Mouse (Mus musculus) megakaryocyte, embryonic 14.5 days (primary cell): ENCODE measurements around the gene Tead2. TPM values are rescaled to one million over a fixed set of nuclear protein-coding genes. Genes with fewer than 3 reads are reported as not detected.
A peak's percentile ranks its signal among the peaks of the same experiment; 100 is the strongest.

Experiments used
- H3K27me3 ChIP-seq: replicated peaks from 2 replicates; pipeline ENCODE3; 2012; ENCODE audit warnings: inconsistent platforms
- H3K36me3 ChIP-seq: replicated peaks from 2 replicates; pipeline ENCODE3; 2012; ENCODE audit warnings: low read length, inconsistent platforms, mixed read lengths
- H3K4me1 ChIP-seq: 2 replicates; pipeline ENCODE4 v1.6.1; 2012; ENCODE audit warnings: inconsistent platforms
- H3K4me3 ChIP-seq: replicated peaks from 2 replicates; pipeline ENCODE3; 2012; ENCODE audit warnings: moderate library complexity, mild to moderate bottlenecking, inconsistent platforms
- H3K9me3 ChIP-seq: 2 replicates; pipeline ENCODE4 v1.6.1; 2012; ENCODE audit warnings: inconsistent platforms
- FLI1 ChIP-seq: IDR thresholded peaks from 2 replicates; pipeline ENCODE4 v1.6.1; 2012; ENCODE audit warnings: low read length, inconsistent platforms, mixed read lengths
- GATA1 ChIP-seq: IDR thresholded peaks from 3 replicates; pipeline ENCODE4 v1.6.1; 2012; ENCODE audit warnings: mixed read lengths, low read length, inconsistent platforms, borderline replicate concordance
- polyA plus RNA-seq: library from polyadenylated mRNA; stranded (reverse); fragments of >175 nt; gene quantifications from 2 replicates; pipeline ENCODE4 v1.2.3, GENCODE M21; 2012; ENCODE audit warnings: low replicate concordance; ENCODE audit not compliant: insufficient read depth

Tead2 gene
- polyA plus RNA-seq, 1 experiment = not detected

DNA sequence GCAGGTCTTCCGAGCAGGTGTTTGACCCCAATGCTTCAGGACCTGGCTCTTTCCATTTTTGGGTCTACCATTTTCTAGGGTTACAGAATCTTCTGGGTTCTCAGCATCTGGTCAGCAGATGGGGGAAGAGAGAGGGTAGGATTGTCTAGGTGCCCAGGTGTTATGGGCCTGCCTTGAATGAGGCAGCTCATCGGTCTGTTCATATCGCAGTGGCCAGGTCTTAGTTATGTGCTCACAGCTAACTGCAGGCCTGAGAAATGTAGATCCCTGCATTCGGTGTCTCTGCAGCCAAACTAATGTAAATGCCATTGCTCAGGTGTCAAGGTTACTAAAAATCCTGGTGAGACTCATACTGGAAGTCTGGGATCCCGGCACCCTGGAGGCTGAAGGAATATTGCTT lies 10.9 kb downstream of the Tead2 start:
- TF ChIP-seq FLI1 (no peak), GATA1 (no peak)

DNA sequence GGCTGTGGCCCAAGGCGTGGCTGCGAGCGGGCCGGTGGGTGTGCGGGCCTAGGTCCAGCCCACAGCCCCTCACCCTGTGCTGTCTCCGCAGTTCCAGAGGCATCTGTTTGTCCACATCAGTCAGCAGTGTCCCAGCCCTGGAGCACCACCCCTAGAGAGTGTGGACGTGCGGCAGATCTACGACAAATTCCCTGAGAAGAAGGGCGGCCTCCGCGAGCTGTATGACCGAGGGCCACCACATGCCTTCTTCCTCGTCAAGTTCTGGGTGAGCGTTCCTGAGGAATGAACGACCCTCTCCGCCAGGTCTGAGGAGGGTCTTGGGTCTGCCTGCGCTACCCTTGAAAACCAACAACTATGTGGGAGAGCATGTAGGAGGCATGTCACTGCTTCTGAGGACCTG lies 13.0 kb downstream of the Tead2 start:
- Histone ChIP-seq H3K4me3 (no peak overlapping the region), H3K9me3 (no peaks in the 10 kb centered on the region), H3K27me3 (peaks cover 32% of the 10 kb centered on the region), H3K36me3 (peaks cover 24% of the 10 kb centered on the region), H3K4me1 (peaks cover 25% of the 10 kb centered on the region)
- no peak for TF ChIP-seq FLI1
- TF ChIP-seq GATA1 = no peak

More for the DNA sequence above, 10.9 kb downstream of the Tead2 start:
- peaks cover 3% of the 10 kb centered on the region for H3K36me3 ChIP-seq
- H3K4me3 ChIP-seq = no peak overlapping the region
- H3K27me3 ChIP-seq = peaks cover 37% of the 10 kb centered on the region
- no peaks in the 10 kb centered on the region for H3K9me3 ChIP-seq
- H3K4me1 ChIP-seq = peaks cover 24% of the 10 kb centered on the region

DNA sequence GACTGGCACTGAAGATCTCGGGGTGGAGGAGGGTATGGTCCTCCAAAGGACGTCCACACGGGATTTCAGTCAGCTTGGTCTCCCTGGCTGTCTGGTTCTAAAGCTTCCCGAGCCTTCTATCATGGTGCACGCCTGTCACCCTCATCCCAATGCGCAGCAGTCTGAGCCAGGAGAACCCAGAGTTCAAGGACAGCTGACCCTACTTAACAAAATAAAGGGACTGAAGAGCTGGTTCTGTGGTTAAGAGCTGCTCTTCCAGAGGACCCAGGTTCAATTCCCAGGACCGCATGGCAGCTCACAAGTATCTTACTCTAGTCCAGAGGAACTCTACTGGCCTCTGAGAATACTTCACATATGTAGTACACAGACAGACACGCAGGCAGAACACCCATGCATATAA lies 13.5 kb downstream of the Tead2 start:
- TF ChIP-seq GATA1 (no peak), FLI1 (no peak)
- no peak overlapping the region for H3K4me3 ChIP-seq
- no peaks in the 10 kb centered on the region for H3K9me3 ChIP-seq
- peaks cover 28% of the 10 kb centered on the region for H3K4me1 ChIP-seq
- H3K27me3 ChIP-seq = peaks cover 31% of the 10 kb centered on the region
- peaks cover 29% of the 10 kb centered on the region for H3K36me3 ChIP-seq

DNA sequence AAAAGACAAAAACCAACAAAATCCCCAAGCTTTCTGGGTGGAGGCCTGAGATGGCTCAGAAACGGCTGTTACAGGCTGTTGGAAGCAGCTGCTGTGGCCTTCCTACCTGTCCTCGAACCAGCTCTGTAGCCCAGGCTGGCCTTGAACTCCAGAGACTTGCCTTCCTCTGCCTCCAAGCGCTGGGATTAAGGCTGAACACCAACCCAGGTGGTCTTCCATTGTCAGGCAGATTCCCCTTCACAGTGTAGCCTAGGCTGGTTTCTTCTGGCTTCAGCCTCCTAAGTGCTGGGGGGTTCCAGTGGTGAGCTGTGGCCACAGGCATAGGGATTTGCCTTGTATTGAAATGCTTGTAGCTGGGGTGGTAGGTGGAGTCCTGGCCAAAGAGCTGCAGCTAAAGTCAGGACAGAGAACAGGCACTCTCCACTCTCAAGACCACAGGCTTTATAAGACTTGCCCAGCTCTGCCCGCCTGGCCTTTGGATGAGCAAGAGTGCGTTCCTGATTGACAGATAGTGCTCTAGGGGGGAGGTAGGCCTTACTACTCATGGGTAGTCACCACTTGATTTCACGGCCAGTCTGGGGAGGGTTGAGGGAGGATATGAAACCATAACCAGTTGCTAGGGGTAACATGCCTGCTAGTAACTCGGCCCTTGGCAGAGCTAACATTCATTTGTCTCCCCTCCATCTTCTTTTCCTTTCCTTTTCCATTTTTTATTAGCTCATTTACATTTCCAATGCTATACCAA lies 14.1 kb downstream of the Tead2 start:
- Histone ChIP-seq H3K27me3 (peaks cover 29% of the 10 kb centered on the region), H3K9me3 (no peaks in the 10 kb centered on the region), H3K4me1 (peaks cover 34% of the 10 kb centered on the region), H3K4me3 (no peak overlapping the region), H3K36me3 (peaks cover 35% of the 10 kb centered on the region)
- no peak for TF ChIP-seq FLI1
- TF ChIP-seq GATA1 = no peak

DNA sequence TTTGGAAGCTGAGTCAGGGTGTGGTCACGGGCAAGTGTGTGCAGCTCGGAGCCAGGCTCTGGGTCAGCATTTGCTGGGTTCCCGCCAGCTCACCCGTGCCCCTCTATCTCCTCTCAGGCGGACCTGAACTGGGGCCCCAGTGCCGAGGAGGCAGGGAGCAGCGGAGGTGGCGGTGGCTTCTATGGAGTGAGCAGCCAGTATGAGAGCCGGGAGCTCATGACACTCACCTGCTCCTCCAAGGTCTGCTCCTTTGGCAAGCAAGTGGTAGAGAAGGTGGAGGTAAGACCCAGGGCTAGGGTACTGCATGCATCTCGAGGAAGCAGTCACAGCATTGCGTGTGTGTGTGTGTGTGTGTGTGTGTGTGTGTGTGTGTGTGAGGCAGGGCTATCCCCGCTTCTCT lies 15.6 kb downstream of the Tead2 start:
- no peak for TF ChIP-seq GATA1
- no peak for TF ChIP-seq FLI1
- H3K36me3 ChIP-seq = peaks cover 50% of the 10 kb centered on the region
- H3K4me3 ChIP-seq = no peak overlapping the region
- peaks cover 49% of the 10 kb centered on the region for H3K4me1 ChIP-seq
- no peaks in the 10 kb centered on the region for H3K9me3 ChIP-seq
- H3K27me3 ChIP-seq = peaks cover 19% of the 10 kb centered on the region

DNA sequence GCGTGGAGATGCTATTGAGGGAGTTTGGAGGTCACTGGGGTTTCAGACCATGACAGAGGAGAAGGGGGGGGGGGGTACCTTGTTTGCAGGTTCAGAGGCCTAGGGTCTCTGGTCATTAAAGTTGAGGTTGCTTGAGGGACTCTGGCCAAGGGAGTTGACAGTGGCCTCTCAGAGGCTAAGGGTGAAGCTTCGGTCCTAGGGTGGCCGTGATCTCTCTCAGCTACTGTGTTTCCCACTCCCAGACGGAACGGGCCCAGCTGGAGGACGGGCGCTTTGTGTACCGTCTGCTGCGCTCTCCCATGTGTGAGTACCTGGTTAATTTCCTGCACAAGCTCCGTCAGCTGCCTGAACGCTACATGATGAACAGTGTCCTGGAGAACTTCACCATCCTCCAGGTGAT lies 16.4 kb downstream of the Tead2 start:
- peaks cover 56% of the 10 kb centered on the region for H3K4me1 ChIP-seq
- no peaks in the 10 kb centered on the region for H3K9me3 ChIP-seq
- no peak for TF ChIP-seq GATA1
- no peak for TF ChIP-seq FLI1
- peaks cover 12% of the 10 kb centered on the region for H3K27me3 ChIP-seq
- peaks cover 58% of the 10 kb centered on the region for H3K36me3 ChIP-seq
- no peak overlapping the region for H3K4me3 ChIP-seq

DNA sequence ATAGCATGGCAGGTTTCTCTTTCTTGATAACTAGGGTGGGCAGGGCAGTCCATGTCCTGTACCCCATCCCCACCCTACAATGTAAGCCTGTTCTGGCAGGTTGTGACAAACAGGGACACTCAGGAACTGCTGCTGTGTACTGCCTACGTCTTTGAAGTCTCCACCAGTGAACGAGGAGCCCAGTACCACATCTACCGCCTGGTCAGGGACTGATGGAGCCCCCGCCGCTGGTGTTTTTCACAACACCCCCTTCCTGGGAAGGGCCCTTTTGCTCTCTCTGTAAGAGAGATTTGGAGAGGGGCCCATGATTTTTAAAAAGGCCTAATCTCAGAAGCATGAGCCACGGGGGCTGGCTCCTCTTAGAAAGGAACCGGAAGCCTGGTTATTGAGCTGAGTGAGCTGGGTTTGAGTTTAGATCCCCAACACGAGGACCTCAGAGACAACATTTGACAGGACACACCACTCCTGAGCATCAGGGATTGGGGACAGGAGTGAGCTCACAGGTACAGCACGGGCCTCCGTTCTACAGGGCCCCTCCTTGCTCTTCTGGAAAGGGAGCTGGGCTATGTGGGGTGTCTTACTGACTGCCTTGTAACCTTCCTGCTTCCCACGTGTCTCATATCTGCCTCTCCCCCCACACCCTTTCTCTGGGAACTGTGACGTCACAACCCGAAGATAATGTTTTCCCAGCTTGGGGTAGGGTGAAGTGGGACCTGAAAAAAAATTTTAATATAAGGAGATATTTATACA lies 17.3 kb downstream of the Tead2 start:
- no peak overlapping the region for H3K4me3 ChIP-seq
- H3K9me3 ChIP-seq = no peaks in the 10 kb centered on the region
- H3K4me1 ChIP-seq = peaks cover 65% of the 10 kb centered on the region
- H3K36me3 ChIP-seq = peaks cover 63% of the 10 kb centered on the region
- H3K27me3 ChIP-seq = peaks cover 9% of the 10 kb centered on the region
- TF ChIP-seq GATA1 (no peak), FLI1 (no peak)

DNA sequence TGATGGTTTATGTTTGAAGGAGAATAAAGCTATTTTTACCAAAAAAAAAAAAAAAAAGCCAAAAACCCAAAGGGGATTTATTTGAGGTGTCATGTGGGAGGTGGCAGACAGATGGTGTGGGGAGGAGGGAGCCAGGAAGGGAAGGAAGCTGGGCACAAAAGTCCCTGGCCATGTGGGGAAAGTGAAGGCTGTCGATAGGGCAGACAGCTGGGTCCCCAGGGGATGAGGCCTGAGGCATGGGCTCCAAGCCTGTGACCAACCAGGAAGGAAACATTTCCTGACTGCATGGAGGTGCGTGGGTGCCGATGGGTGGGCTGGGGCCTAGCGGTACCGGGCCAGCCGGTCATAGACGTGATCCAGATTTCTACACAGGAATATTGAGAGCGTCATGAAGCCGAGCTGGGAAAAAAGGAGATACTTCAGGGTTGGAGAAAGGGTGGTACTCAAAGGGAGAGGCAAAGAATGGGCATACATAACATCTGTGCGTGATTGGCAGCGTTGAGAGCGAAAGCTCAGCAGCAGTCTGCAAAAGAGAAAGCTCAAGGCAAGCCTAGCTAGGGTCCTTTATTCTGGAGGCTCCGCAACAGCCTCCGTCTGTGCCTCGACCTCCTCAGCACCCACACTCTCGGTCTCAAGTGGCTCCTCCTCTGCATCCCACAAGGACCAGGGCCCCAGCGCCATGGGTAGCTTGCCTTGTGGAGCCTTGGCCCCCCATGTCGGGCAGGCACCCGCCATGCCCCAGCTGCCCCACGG lies 18.2 kb downstream of the Tead2 start:
- Histone ChIP-seq H3K4me1 (peaks cover 74% of the 10 kb centered on the region), H3K27me3 (peaks cover 5% of the 10 kb centered on the region), H3K4me3 (peak overlapping the region; percentile 54), H3K36me3 (peaks cover 63% of the 10 kb centered on the region), H3K9me3 (no peaks in the 10 kb centered on the region)
- TF ChIP-seq GATA1 = no peak
- TF ChIP-seq FLI1 = no peak

DNA sequence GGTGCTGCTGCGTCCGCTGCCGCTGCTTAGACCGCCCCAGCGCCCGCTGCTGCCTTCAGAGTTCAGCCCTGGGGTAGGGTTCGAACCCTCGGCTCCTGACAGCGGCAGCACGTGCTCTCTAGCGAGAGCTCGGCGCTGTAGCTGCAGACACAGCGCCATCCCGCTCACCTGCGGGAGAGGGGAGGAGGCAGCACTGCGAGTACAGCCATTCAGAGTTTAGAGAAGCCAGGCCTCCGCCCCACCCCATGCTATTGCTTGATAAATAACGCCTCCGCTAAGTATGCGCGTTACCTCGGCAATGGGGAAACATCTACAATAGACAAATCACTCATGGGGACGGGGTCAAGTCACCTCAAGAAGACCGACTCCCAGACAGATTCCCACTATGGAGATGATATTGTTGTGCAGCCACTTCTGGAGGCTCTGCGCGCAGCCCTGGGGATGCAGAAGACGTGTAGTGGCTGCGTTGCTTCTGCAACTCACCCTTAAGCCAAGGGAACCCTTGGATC lies 18.8 kb downstream of the Tead2 start:
- peaks cover 63% of the 10 kb centered on the region for H3K36me3 ChIP-seq
- H3K4me1 ChIP-seq = peaks cover 80% of the 10 kb centered on the region
- TF ChIP-seq GATA1 (no peak), FLI1 (no peak)

More for the DNA sequence above, 18.8 kb downstream of the Tead2 start:
- no peaks in the 10 kb centered on the region for H3K9me3 ChIP-seq
- peaks cover 3% of the 10 kb centered on the region for H3K27me3 ChIP-seq
- peak overlapping the region; percentile 38 for H3K4me3 ChIP-seq
